Mouse (Mus musculus) MEL (cell line): ENCODE results near the gene Setdb2. TPM values are rescaled to one million over a fixed set of nuclear protein-coding genes. Genes with fewer than 3 reads are reported as not detected.

Experiments
- DNase-seq: peaks from one replicate; pipeline ENCODE4 v3.0.0; 2011; ENCODE audit warnings: low read depth, low spot score
- H3K27ac ChIP-seq: 2 replicates; pipeline ENCODE4 v1.5.1; 2012; ENCODE audit warnings: low read depth, mild to moderate bottlenecking, control low read depth, low read length, moderate library complexity; ENCODE audit not compliant: control insufficient read depth
- H3K27me3 ChIP-seq, 2 experiments: fragments of 150-350 bp in 1 of 2; sonication (generic) in 1 of 2; 2 replicates each; pipeline ENCODE4 v1.6.1; 2012; ENCODE audit warnings: low read length in 2 of 2, mild to moderate bottlenecking in 2 of 2, improper control_type of control experiment in 1 of 2, moderate library complexity in 1 of 2; ENCODE audit not compliant: insufficient read depth in 2 of 2, control insufficient read depth in 1 of 2
- H3K36me3 ChIP-seq, 2 experiments: 2 replicates each; pipeline ENCODE4 v1.6.1; 2012 to 2014; ENCODE audit warnings: low read length in 2 of 2, improper control_type of control experiment in 1 of 2, inconsistent platforms in 1 of 2, mild to moderate bottlenecking in 1 of 2; ENCODE audit not compliant: insufficient read depth in 2 of 2, control insufficient read depth in 1 of 2
- H3K4me1 ChIP-seq, 2 experiments: fragments of 150-350 bp in 1 of 2; sonication (generic) in 1 of 2; 2 replicates each; pipeline ENCODE4 v1.6.1; 2012; ENCODE audit warnings: low read length in 2 of 2, improper control_type of control experiment in 1 of 2, mild to moderate bottlenecking in 1 of 2; ENCODE audit not compliant: insufficient read depth in 2 of 2, control insufficient read depth in 1 of 2
- H3K4me3 ChIP-seq, 2 experiments: fragments of 150-350 bp in 1 of 2; sonication (generic) in 1 of 2; 2 replicates each; pipeline ENCODE4 v1.5.1; 2012; ENCODE audit warnings: low read depth in 2 of 2, low read length in 2 of 2, mild to moderate bottlenecking in 2 of 2, moderate library complexity in 2 of 2, control low read depth in 1 of 2, improper control_type of control experiment in 1 of 2; ENCODE audit not compliant: control insufficient read depth in 1 of 2, insufficient read depth in 1 of 2
- H3K79me2 ChIP-seq: 2 replicates; pipeline ENCODE4 v1.6.1; 2012; ENCODE audit warnings: mild to moderate bottlenecking, low read length, moderate library complexity; ENCODE audit not compliant: control insufficient read depth, poor library complexity, insufficient read depth
- H3K9ac ChIP-seq: 2 replicates; pipeline ENCODE4 v1.6.1; 2012; ENCODE audit warnings: low read depth, mild to moderate bottlenecking, control low read depth, low read length, moderate library complexity; ENCODE audit not compliant: control insufficient read depth, poor library complexity, severe bottlenecking
- H3K9me3 ChIP-seq: fragments of 150-350 bp; sonication (generic); replicated peaks from 2 replicates; pipeline ENCODE4 v1.6.1; 2012; ENCODE audit warnings: mild to moderate bottlenecking, low read length, improper control_type of control experiment, moderate library complexity; ENCODE audit not compliant: insufficient read depth
- CHD1 ChIP-seq: IDR thresholded peaks from 2 replicates; pipeline ENCODE4 v1.6.1; 2012; ENCODE audit warnings: low read depth, mild to moderate bottlenecking, inconsistent platforms, low read length, improper control_type of control experiment
- E2F4 ChIP-seq: IDR thresholded peaks from 2 replicates; pipeline ENCODE4 v1.6.1; 2011; ENCODE audit warnings: low read depth, low read length, improper control_type of control experiment, borderline replicate concordance
- ETS1 ChIP-seq: IDR thresholded peaks from 2 replicates; pipeline ENCODE4 v1.6.1; 2012; ENCODE audit warnings: low read depth, mild to moderate bottlenecking, inconsistent platforms, low read length, improper control_type of control experiment, moderate library complexity
- GABPA ChIP-seq: IDR thresholded peaks from 2 replicates; pipeline ENCODE4 v1.6.1; 2012; ENCODE audit warnings: low read depth, mild to moderate bottlenecking, inconsistent platforms, low read length, improper control_type of control experiment, moderate library complexity
- HCFC1 ChIP-seq: IDR thresholded peaks from 2 replicates; pipeline ENCODE4 v1.6.1; 2012; ENCODE audit warnings: low read depth, mild to moderate bottlenecking, inconsistent platforms, low read length, improper control_type of control experiment, moderate library complexity
- KAT2A ChIP-seq: conservative IDR thresholded peaks from 2 replicates; pipeline ENCODE4 v1.6.1; 2012; ENCODE audit warnings: low read depth, low read length, improper control_type of control experiment, inconsistent platforms
- MAFK ChIP-seq: IDR thresholded peaks from 2 replicates; pipeline ENCODE4 v1.6.1; 2011; ENCODE audit warnings: low read depth, mild to moderate bottlenecking, low read length, improper control_type of control experiment, borderline replicate concordance
- MEF2A ChIP-seq: IDR thresholded peaks from 2 replicates; pipeline ENCODE4 v1.6.1; 2014; ENCODE audit warnings: low read depth, mild to moderate bottlenecking, inconsistent platforms, low read length, improper control_type of control experiment; ENCODE audit not compliant: poor library complexity, insufficient replicate concordance, severe bottlenecking; ENCODE audit errors: extremely low read depth
- MXI1 ChIP-seq: IDR thresholded peaks from 2 replicates; pipeline ENCODE4 v1.6.1; 2011; ENCODE audit warnings: mild to moderate bottlenecking, low read depth, low read length, improper control_type of control experiment
- MYB ChIP-seq: IDR thresholded peaks from 2 replicates; pipeline ENCODE4 v1.6.1; 2011; ENCODE audit warnings: mild to moderate bottlenecking, low read depth, low read length, improper control_type of control experiment
- MYC ChIP-seq: IDR thresholded peaks from 2 replicates; pipeline ENCODE4 v1.6.1; 2011; ENCODE audit warnings: low read depth, mild to moderate bottlenecking, low read length, improper control_type of control experiment, moderate library complexity
- NRF1 ChIP-seq: IDR thresholded peaks from 2 replicates; pipeline ENCODE4 v1.6.1; 2014; ENCODE audit warnings: low read depth, mild to moderate bottlenecking, inconsistent platforms, low read length, improper control_type of control experiment, moderate library complexity; ENCODE audit not compliant: poor library complexity, insufficient read depth, severe bottlenecking
- POLR2AphosphoS2 ChIP-seq: IDR thresholded peaks from 2 replicates; pipeline ENCODE4 v1.6.1; 2011; ENCODE audit warnings: low read length, improper control_type of control experiment
- TAL1 ChIP-seq: IDR thresholded peaks from 2 replicates; pipeline ENCODE4 v1.6.1; 2012; ENCODE audit warnings: mild to moderate bottlenecking, inconsistent platforms, low read length, moderate library complexity, mixed read lengths
- USF1 ChIP-seq: IDR thresholded peaks from 2 replicates; pipeline ENCODE4 v1.6.1; 2014; ENCODE audit warnings: low read depth, mild to moderate bottlenecking, inconsistent platforms, low read length, improper control_type of control experiment, moderate library complexity
- ZKSCAN1 ChIP-seq: IDR thresholded peaks from 2 replicates; pipeline ENCODE4 v1.6.1; 2012; ENCODE audit warnings: low read depth, mild to moderate bottlenecking, inconsistent platforms, low read length, improper control_type of control experiment, moderate library complexity
- ZNF384 ChIP-seq: IDR thresholded peaks from 2 replicates; pipeline ENCODE4 v1.6.1; 2012; ENCODE audit warnings: low read depth, mild to moderate bottlenecking, inconsistent platforms, low read length, improper control_type of control experiment
- polyA plus RNA-seq, 2 experiments: library from polyadenylated mRNA; stranded (reverse) in 1 of 2; unstranded in 1 of 2; fragments of >175 nt in 1 of 2; fragments of >200 nt in 1 of 2; gene quantifications; 2 replicates each; pipeline versions ENCODE4 v1.2.1 to v1.2.4; 2012; ENCODE audit warnings: low replicate concordance in 2 of 2, low read depth in 1 of 2; ENCODE audit not compliant: insufficient read length in 2 of 2, insufficient read depth in 1 of 2, missing spikeins in 1 of 2
- total RNA-seq: library from RNA; depleted of rRNA; stranded (reverse); fragments of 300-350 nt; gene quantifications from 2 replicates; pipeline ENCODE4 v1.2.3, GENCODE M21; 2012

The Setdb2 gene
- total and polyA plus RNA-seq, 3 experiments: 10.8 to 18.3 TPM; not detected in 1

DNA sequence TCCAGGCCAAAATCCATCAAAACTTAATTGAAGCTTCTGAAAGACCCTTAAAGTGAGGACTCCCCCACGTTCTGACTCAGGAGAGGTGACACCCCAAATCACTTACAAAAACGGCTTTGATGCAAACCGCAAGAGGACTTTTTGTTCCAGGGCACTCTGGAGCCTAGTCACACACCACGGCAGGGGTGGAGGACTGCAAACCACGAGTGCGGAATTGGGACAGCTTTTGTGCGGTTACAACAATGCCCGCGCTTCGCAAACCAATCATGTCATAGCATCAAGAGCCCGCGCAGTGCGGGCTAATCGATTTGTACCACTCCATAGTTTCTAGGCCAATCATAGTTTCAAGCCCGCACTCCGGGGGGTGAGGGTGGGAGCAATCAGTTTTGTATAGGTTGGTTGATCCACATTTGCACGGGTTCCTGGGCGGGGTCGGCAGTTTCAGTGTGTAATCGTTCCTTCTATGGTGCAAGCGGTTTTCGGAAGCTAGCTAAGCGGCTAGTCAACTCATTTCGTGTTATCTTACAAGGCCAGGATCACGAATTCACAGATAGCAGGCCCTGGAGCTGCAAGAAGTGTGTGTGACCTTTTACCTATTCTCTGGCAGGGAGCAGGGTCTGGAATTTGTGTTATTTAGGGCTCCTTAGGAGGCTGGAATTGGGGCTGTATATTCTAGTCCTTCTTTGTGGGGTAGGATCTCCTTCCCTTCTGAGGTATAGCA is 70.2 kb downstream of the Setdb2 start (continued):
- TF ChIP-seq TAL1: peak; percentile 62
- peak; percentile 93 for TF ChIP-seq E2F4
- TF ChIP-seq POLR2AphosphoS2: no peak
- 0 out of 2 replicates have a peak, but pooled peaks have one; percentile 11 for TF ChIP-seq MYC
- no peak for TF ChIP-seq NRF1
- TF ChIP-seq KAT2A: no peak
- no peak for TF ChIP-seq USF1
- TF ChIP-seq MAFK: no peak
- no peak for TF ChIP-seq MEF2A
- TF ChIP-seq GABPA: no peak
- TF ChIP-seq ZNF384: no peak
- peak; percentile 47; the same call in 1 of the 2 replicates for TF ChIP-seq ETS1
- TF ChIP-seq CHD1: no peak
- TF ChIP-seq MYB: 0 out of 2 replicates have a peak, but pooled peaks have one; percentile 11
- TF ChIP-seq ZKSCAN1: no peak
- peak; percentile 25; the same call in 1 of the 2 replicates for TF ChIP-seq HCFC1

- H3K4me3 ChIP-seq: no peak overlapping the region
- no peak for DNase-seq
- no peak for TF ChIP-seq MXI1
- TF ChIP-seq E2F4: no peak
- TF ChIP-seq TAL1: no peak
- H3K36me3 ChIP-seq: peaks cover 0 to 12% of the 10 kb centered on the region in 2 experiments; a peak in 2 of 4 replicates
- H3K9ac ChIP-seq: no peak overlapping the region
- peaks cover 0 to 10% of the 10 kb centered on the region in 2 experiments; a peak in 1 of 4 replicates for H3K4me1 ChIP-seq
- no peaks in the 10 kb centered on the region for H3K9me3 ChIP-seq
- H3K27ac ChIP-seq: no peak overlapping the region
- H3K79me2 ChIP-seq: no peaks in the 10 kb centered on the region
- no peaks in the 10 kb centered on the region for H3K27me3 ChIP-seq
Observed at GRCm38 (mm10) chr14:59366386-59367105, 74.1 kb downstream of the Setdb2 start.
